8 mouse cellular contexts compared by ENCODE assay signal in the genomic region with DNA sequence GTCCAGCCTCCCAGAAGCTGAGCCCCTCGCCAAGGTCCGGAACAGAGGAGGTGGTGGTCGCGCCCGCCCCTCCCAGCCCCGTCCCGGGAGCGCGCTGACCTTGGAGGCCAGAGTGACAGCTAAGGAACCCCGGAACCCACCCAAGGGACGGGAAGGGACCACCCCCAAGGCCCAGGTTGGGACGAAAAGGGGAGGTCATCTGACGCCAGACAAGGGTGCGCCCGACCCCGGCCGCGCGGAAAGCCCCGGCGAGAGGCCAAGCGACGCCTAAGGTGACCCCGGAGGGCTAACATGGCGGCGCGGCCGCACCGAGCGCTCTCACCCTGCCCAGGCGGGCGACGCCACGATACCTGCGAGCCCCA. TPM values are rescaled to one million over a fixed set of nuclear protein-coding genes. Genes with fewer than 3 reads are reported as not detected.
DNase-seq lines count a peak whose midpoint lies in the region; ATAC-seq and TF ChIP-seq lines count a peak whose summit lies in the region.

No protein-coding gene starts in this region.

- H3K27me3 ChIP-seq in lung, embryonic 16.5 days (ENCODE audit: control insufficient read depth, insufficient read depth, low read depth, low read length): no peaks in the 10 kb centered on the region
- H3K27me3 ChIP-seq in limb, embryonic 11.5 days (ENCODE audit: control insufficient read depth, insufficient read depth, low read length): no peaks in the 10 kb centered on the region

- WGBS in lung, embryonic 16.5 days: 0% methylated on average over 32 of the region's 35 CpGs
- WGBS in limb, embryonic 11.5 days: 0% methylated on average over 28 of the region's 35 CpGs
- WGBS in olfactory bulb, adult 2 months: under 1% methylated on average over 35 of the region's 35 CpGs

- peaks cover 19% of the 10 kb centered on the region for H3K4me1 ChIP-seq in lung, embryonic 16.5 days (replicated peaks; ENCODE audit: control insufficient read depth, insufficient read depth, low read length)
- H3K4me1 ChIP-seq in embryonic fibroblast, embryonic 13.5 days (ENCODE audit: control insufficient read depth, insufficient read depth, low read length): peaks cover 5% of the 10 kb centered on the region
- peaks cover 12% of the 10 kb centered on the region for H3K4me1 ChIP-seq in limb, embryonic 11.5 days (ENCODE audit: control insufficient read depth, insufficient read depth, low read length)
- peaks cover 16% of the 10 kb centered on the region for H3K4me1 ChIP-seq in olfactory bulb, adult 2 months (ENCODE audit: control insufficient read depth, insufficient read depth, low read length)

- peaks cover 14% of the 10 kb centered on the region for H3K9me3 ChIP-seq in lung, embryonic 16.5 days (ENCODE audit: control insufficient read depth, low read length)
- peaks cover 3% of the 10 kb centered on the region; the same call in 1 of the 2 replicates for H3K9me3 ChIP-seq in limb, embryonic 11.5 days (ENCODE audit: control insufficient read depth, low read length)

- no peak; the same call in none of the 2 replicates for ATAC-seq in lung, embryonic 16.5 days (ENCODE audit: low read depth)
- peak; percentile 6; the same call in 1 of the 2 replicates for ATAC-seq in limb, embryonic 11.5 days (ENCODE audit: insufficient number of reproducible peaks, low FRiP score, low TSS enrichment, low read depth)

- no peak for TF ChIP-seq POLR2A in embryonic fibroblast, embryonic 13.5 days (IDR thresholded peaks at IDR 0.05; ENCODE audit: low read depth, low read length)
- TF ChIP-seq POLR2A in olfactory bulb, adult 2 months (IDR thresholded peaks at IDR 0.05; ENCODE audit: insufficient read depth, low read depth, low read length): 0 out of 2 replicates have a peak, but pooled peaks have one; percentile 7

- H3K36me3 ChIP-seq in lung, embryonic 16.5 days (ENCODE audit: control insufficient read depth, insufficient read depth, low read length): peaks cover 14% of the 10 kb centered on the region
- peaks cover 11% of the 10 kb centered on the region for H3K36me3 ChIP-seq in limb, embryonic 11.5 days (ENCODE audit: control insufficient read depth, insufficient read depth, low read length)

- peak overlapping the region; percentile 96 for H3K9ac ChIP-seq in lung, embryonic 16.5 days (ENCODE audit: low read length)
- peak overlapping the region; percentile 93 for H3K9ac ChIP-seq in limb, embryonic 11.5 days (ENCODE audit: low read length)

- no peak for DNase-seq in lung, adult 18-20 months
- no peak for DNase-seq in limb, embryonic 11.5 days (ENCODE audit: low spot score)
- no peak for DNase-seq in right cerebral cortex, adult 18-20 months
- no peak for DNase-seq in spleen, adult 12 weeks (ENCODE audit: low spot score)
- DNase-seq in spleen, postnatal 36 days (ENCODE audit: low spot score in 2 of 2): no peak

- no peak for TF ChIP-seq CTCF in embryonic fibroblast, embryonic 13.5 days (IDR thresholded peaks at IDR 0.05; ENCODE audit: borderline replicate concordance, insufficient read depth, low read length)
- no peak for TF ChIP-seq CTCF in olfactory bulb, adult 2 months (IDR thresholded peaks at IDR 0.05; ENCODE audit: insufficient read depth, low read depth, low read length)

- peak overlapping the region; percentile 96 for H3K27ac ChIP-seq in lung, embryonic 16.5 days (ENCODE audit: low read length)
- peak overlapping the region; percentile 97 for H3K27ac ChIP-seq in embryonic fibroblast, embryonic 13.5 days (ENCODE audit: insufficient read depth, low read length)
- H3K27ac ChIP-seq in limb, embryonic 11.5 days (replicated peaks; ENCODE audit: low read depth, low read length): peak overlapping the region; percentile 78
- H3K27ac ChIP-seq in olfactory bulb, adult 2 months (ENCODE audit: insufficient read depth, low read depth, low read length): peak overlapping the region; percentile 99

- peak overlapping the region; percentile 66 for H3K4me2 ChIP-seq in lung, embryonic 16.5 days (ENCODE audit: low read depth, low read length)
- H3K4me2 ChIP-seq in limb, embryonic 11.5 days (ENCODE audit: low read depth, severe bottlenecking): peak overlapping the region; percentile 64

- H3K4me3 ChIP-seq in lung, embryonic 16.5 days (ENCODE audit: low read length): peak overlapping the region; percentile 97
- peak overlapping the region; percentile 66 for H3K4me3 ChIP-seq in embryonic fibroblast, embryonic 13.5 days (ENCODE audit: insufficient read depth, low read length)
- H3K4me3 ChIP-seq in limb, embryonic 11.5 days (ENCODE audit: low read depth, low read length): peak overlapping the region; percentile 99
- peak overlapping the region; percentile 87 for H3K4me3 ChIP-seq in olfactory bulb, adult 2 months (ENCODE audit: insufficient read depth, low read depth, low read length)

RNA-seq across cellular contexts. Expression of a gene that starts 5.2 kb away (rescaled TPM):
- polyA plus RNA-seq in lung, embryonic 16.5 days (2015; fragmentation: Nextera tagmentation; extraction: Ambion mirVana): 52.8 and 56.2 TPM in 2 replicates
- polyA plus RNA-seq in embryonic fibroblast, embryonic 13.5 days (2011; ENCODE audit: insufficient read length, low read depth, missing spikeins): 63.9 and 72.3 TPM in 2 replicates
- 73.8 and 76.0 TPM in 2 replicates for polyA plus RNA-seq in limb, embryonic 11.5 days (2014; fragmentation: Nextera tagmentation; extraction: Ambion mirVana)
- polyA plus RNA-seq in olfactory bulb, adult 2 months (2012; ENCODE audit: insufficient read depth, insufficient read length, low replicate concordance, missing spikeins): not detected in 2 replicates

RNA-seq across cellular contexts. Expression of a gene that starts 6.0 kb away (rescaled TPM):
- 614 and 619 TPM in 2 replicates for polyA plus RNA-seq in lung, embryonic 16.5 days (2015; fragmentation: Nextera tagmentation; extraction: Ambion mirVana)
- polyA plus RNA-seq in embryonic fibroblast, embryonic 13.5 days (2011; ENCODE audit: insufficient read length, low read depth, missing spikeins): 12.6 and 15.1 TPM in 2 replicates
- polyA plus RNA-seq in limb, embryonic 11.5 days (2014; fragmentation: Nextera tagmentation; extraction: Ambion mirVana): 1,283 and 1,480 TPM in 2 replicates
- polyA plus RNA-seq in olfactory bulb, adult 2 months (2012; ENCODE audit: insufficient read depth, insufficient read length, low replicate concordance, missing spikeins): not detected in 2 replicates

Comparison
In these comparisons a context has a peak if more than half of its experiments do, and no peak if none do; other contexts are left out.
1. RNA of a gene that starts 6.0 kb away (polyA plus RNA-seq): 1,283 to 1,480 TPM in limb, embryonic 11.5 days and 614 to 619 TPM in lung, embryonic 16.5 days; 12.6 to 15.1 TPM in embryonic fibroblast, embryonic 13.5 days and not detected in olfactory bulb, adult 2 months; every median in the first group is over 10 times any median in the second.
2. Peak in every context shown above with its lines, with median percentiles within 50 percentile points of each other: H3K27ac ChIP-seq and H3K4me3 ChIP-seq.